Mouse (Mus musculus) stomach, embryonic 15.5 days (tissue): Measurements from ENCODE around the gene Zfyve28. TPM values are rescaled to one million over a fixed set of nuclear protein-coding genes. Genes with fewer than 3 reads are reported as not detected.

Source experiments
- ATAC-seq: fragments of 200-750 bp; cut with Nextera tagmentation; 2 replicates; pipeline ENCODE4 v1.8.0; 2017; ENCODE audit warnings: low read depth, moderate number of reproducible peaks, moderate TSS enrichment; ENCODE audit not compliant: insufficient read depth, low FRiP score
- H3K27ac ChIP-seq: fragments of 300-500 bp; sonication (generic); 2 replicates; pipeline ENCODE4 v1.5.1; 2015; ENCODE audit warnings: mild to moderate bottlenecking, inconsistent platforms
- H3K27me3 ChIP-seq: fragments of 300-500 bp; sonication (generic); replicated peaks from 2 replicates; pipeline ENCODE4 v1.6.1; 2015; ENCODE audit warnings: inconsistent platforms
- H3K36me3 ChIP-seq: fragments of 300-500 bp; sonication (generic); 2 replicates; pipeline ENCODE4 v1.6.1; 2015; ENCODE audit warnings: inconsistent platforms
- H3K4me1 ChIP-seq: fragments of 300-500 bp; sonication (generic); 2 replicates; pipeline ENCODE4 v1.6.1; 2015; ENCODE audit warnings: inconsistent platforms
- H3K4me2 ChIP-seq: fragments of 300-500 bp; sonication (generic); 2 replicates; pipeline ENCODE4 v1.6.1; 2015; ENCODE audit warnings: mild to moderate bottlenecking, inconsistent platforms
- H3K4me3 ChIP-seq: fragments of 300-500 bp; sonication (generic); replicated peaks from 2 replicates; pipeline ENCODE4 v1.5.1; 2015; ENCODE audit warnings: inconsistent platforms
- H3K9ac ChIP-seq: fragments of 300-500 bp; sonication (generic); 2 replicates; pipeline ENCODE4 v1.6.1; 2015; ENCODE audit warnings: inconsistent platforms
- H3K9me3 ChIP-seq: fragments of 300-500 bp; sonication (generic); 2 replicates; pipeline ENCODE4 v1.6.1; 2016; ENCODE audit warnings: inconsistent platforms
- WGBS: fragments of 180-500 bp; shearing (Covaris S2); methylation state at CpG from one replicate; pipeline ENCODE4 v1.1.7; 2015; 5-methylcytosine and 5-hydroxymethylcytosine counted together
- polyA plus RNA-seq: library from polyadenylated mRNA; unstranded; fragments of >200 nt; fragmentation: Nextera tagmentation; extraction: Ambion mirVana; gene quantifications from 2 replicates; pipeline ENCODE4 v1.2.1, GENCODE M21; 2015

The Zfyve28 gene
- polyA plus RNA-seq: 0.53 and 0.62 TPM in 2 replicates

GRCm38 (mm10) chr5:34288154-34288716 is at the start of gene Zfyve28, which contains the start of gene Cfap99:
TSS of gene Zfyve28 (minus strand) at chr5:34288449.
TSS of gene Cfap99 (plus strand) at chr5:34288600.
- WGBS: under 1% methylated on average over 79 of the region's 83 CpGs
- H3K9ac ChIP-seq: no peak within 1 kb of the TSS
- peak within 1 kb of the TSS; percentile 62 for H3K4me3 ChIP-seq
- H3K4me2 ChIP-seq: peak within 1 kb of the TSS; percentile 98
- no peak within 1 kb of the TSS for H3K27ac ChIP-seq
- ATAC-seq: peak; percentile 86
- peaks cover 26% of the 10 kb centered on the region for H3K4me1 ChIP-seq
- H3K27me3 ChIP-seq: peaks cover 37% of the 10 kb centered on the region
- no peaks in the 10 kb centered on the region for H3K36me3 ChIP-seq
- H3K9me3 ChIP-seq: no peaks in the 10 kb centered on the region

- peak overlapping the region; percentile 95 for H3K27ac ChIP-seq
- under 1% methylated on average over 42 of the region's 42 CpGs for WGBS
- H3K4me1 ChIP-seq: peaks cover 7% of the 10 kb centered on the region; the same call in 1 of the 2 replicates
- no peaks in the 10 kb centered on the region for H3K36me3 ChIP-seq
- H3K4me2 ChIP-seq: peak overlapping the region; percentile 61
- H3K27me3 ChIP-seq: no peaks in the 10 kb centered on the region
- H3K9ac ChIP-seq: peak overlapping the region; percentile 87
- peak overlapping the region; percentile 81 for H3K4me3 ChIP-seq
- no peaks in the 10 kb centered on the region for H3K9me3 ChIP-seq
- ATAC-seq: peak; percentile 55; the same call in 1 of the 2 replicates
Observed at GRCm38 (mm10) chr5:34336775-34337450, 48.7 kb upstream of the Zfyve28 start.

GRCm38 (mm10) chr5:34336097-34336774 is 48.0 kb upstream of the Zfyve28 start, which contains the start of gene Rnf4:
TSS of gene Rnf4 (plus strand) at chr5:34336289.
- ATAC-seq: peak; percentile 97

DNA sequence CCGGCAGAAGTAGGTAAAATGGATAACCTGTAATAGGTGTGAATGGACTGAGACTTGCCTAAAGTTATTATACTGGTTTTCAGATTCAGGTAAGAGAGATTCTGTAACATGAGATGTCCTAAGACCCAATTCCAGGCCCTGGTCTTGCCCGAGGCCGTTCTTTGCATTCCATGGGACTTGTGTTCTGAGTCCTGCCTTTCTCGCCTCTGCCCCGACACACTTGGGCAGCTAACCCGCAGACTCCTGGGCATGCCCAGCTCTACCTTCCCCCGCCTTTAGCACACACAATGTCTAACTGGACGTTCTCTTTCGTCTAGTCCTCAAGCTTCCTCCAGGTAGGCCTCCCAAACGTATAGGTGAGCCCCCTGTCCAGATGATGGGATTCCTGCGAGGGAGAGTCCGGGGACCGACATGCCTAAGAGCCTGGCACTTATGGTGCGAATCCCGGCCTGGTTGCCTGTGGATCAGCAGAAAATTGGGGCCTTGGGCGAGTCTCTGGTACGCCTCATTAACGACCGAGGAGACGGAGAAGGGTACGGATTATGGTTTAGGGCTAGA is 47.4 kb upstream of the Zfyve28 start:
- H3K9ac ChIP-seq: peak overlapping the region; percentile 95
- H3K4me2 ChIP-seq: peak overlapping the region; percentile 74
- no peaks in the 10 kb centered on the region for H3K27me3 ChIP-seq
- no peaks in the 10 kb centered on the region for H3K36me3 ChIP-seq
- H3K4me3 ChIP-seq: peak overlapping the region; percentile 81
- peak; percentile 68 for ATAC-seq
- peaks cover 7% of the 10 kb centered on the region; the same call in 1 of the 2 replicates for H3K4me1 ChIP-seq
- peak overlapping the region; percentile 91 for H3K27ac ChIP-seq
- H3K9me3 ChIP-seq: no peaks in the 10 kb centered on the region
- WGBS: under 1% methylated on average over 21 of the region's 21 CpGs

More at GRCm38 (mm10) chr5:34336097-34336774, 48.0 kb upstream of the Zfyve28 start, which contains the start of gene Rnf4:
- H3K4me2 ChIP-seq: peak within 1 kb of the TSS; percentile 74
- peaks cover 7% of the 10 kb centered on the region; the same call in 1 of the 2 replicates for H3K4me1 ChIP-seq
- no peaks in the 10 kb centered on the region for H3K36me3 ChIP-seq
- no peaks in the 10 kb centered on the region for H3K9me3 ChIP-seq
- no peaks in the 10 kb centered on the region for H3K27me3 ChIP-seq
- peak within 1 kb of the TSS; percentile 95 for H3K9ac ChIP-seq
- H3K27ac ChIP-seq: peak within 1 kb of the TSS; percentile 95
- under 1% methylated on average over 66 of the region's 67 CpGs for WGBS
- peak within 1 kb of the TSS; percentile 81 for H3K4me3 ChIP-seq

DNA sequence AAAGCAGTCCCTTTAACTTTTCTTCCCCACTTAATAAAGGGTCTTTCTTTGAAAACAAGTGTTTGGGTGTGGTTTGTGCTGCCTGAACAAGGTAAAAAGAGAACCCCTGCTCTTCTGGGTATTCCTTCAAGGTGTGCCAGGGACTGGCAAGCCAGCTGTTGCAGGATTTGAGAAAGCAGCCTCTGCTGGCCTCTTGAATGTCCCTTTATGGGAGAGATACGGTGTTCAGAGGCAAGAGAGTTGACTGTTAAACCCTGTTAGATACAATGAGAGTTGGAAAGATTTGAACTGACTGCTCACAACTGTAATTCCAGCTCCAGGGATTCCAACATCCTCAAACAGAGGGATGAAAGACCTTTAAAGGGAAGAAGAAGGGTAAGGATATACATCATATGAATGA is 45.8 kb upstream of the Zfyve28 start:
- no peak overlapping the region for H3K4me2 ChIP-seq
- WGBS: 83% methylated on average over 1 of the region's 1 CpGs
- H3K27ac ChIP-seq: no peak overlapping the region
- H3K4me3 ChIP-seq: no peak overlapping the region
- H3K27me3 ChIP-seq: no peaks in the 10 kb centered on the region
- ATAC-seq: no peak
- H3K4me1 ChIP-seq: peaks cover 7% of the 10 kb centered on the region; the same call in 1 of the 2 replicates
- H3K9ac ChIP-seq: no peak overlapping the region
- H3K36me3 ChIP-seq: no peaks in the 10 kb centered on the region
- H3K9me3 ChIP-seq: no peaks in the 10 kb centered on the region

- no peak for ATAC-seq
- H3K27me3 ChIP-seq: no peaks in the 10 kb centered on the region
- peaks cover 13% of the 10 kb centered on the region for H3K4me1 ChIP-seq
- no peak overlapping the region for H3K27ac ChIP-seq
- H3K4me3 ChIP-seq: no peak overlapping the region
- WGBS: 84% methylated on average over 2 of the region's 2 CpGs
- no peaks in the 10 kb centered on the region for H3K9me3 ChIP-seq
- H3K4me2 ChIP-seq: no peak overlapping the region
- H3K9ac ChIP-seq: no peak overlapping the region
- no peaks in the 10 kb centered on the region for H3K36me3 ChIP-seq
Observed at GRCm38 (mm10) chr5:34330136-34330535, 41.9 kb upstream of the Zfyve28 start.

- Histone ChIP-seq H3K36me3 (no peaks in the 10 kb centered on the region), H3K27me3 (no peaks in the 10 kb centered on the region), H3K9ac (no peak overlapping the region), H3K9me3 (no peaks in the 10 kb centered on the region), H3K27ac (no peak overlapping the region), H3K4me2 (peak overlapping the region; percentile 71), H3K4me1 (peaks cover 13% of the 10 kb centered on the region), H3K4me3 (peak overlapping the region; percentile 37)
- 11% methylated on average over 31 of the region's 31 CpGs for WGBS
- ATAC-seq: peak; percentile 39; the same call in 1 of the 2 replicates
Observed at GRCm38 (mm10) chr5:34326875-34327576, 38.8 kb upstream of the Zfyve28 start.

DNA sequence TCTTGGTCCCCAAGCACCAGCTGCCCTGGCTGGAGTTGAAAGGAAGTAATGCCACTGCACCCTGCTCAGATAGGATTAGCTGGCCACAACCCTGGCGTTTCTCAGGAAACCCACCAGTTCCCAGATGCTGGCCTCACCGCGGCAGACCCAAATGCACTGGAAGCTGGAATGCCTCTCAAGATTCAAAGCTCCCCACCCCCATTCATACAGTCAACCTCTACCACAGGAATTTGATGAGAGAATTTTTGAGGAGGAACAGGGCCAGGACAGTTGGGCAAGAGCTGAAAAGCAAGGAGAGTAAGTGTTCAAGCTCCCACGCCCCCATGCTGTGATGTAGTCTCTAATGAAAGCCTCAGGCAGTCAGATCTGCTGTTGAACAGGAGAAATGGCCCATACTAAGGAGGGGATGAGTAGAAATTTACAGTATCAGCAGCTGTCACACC is 38.0 kb upstream of the Zfyve28 start:
- peak overlapping the region; percentile 71 for H3K4me2 ChIP-seq
- no peaks in the 10 kb centered on the region for H3K27me3 ChIP-seq
- no peaks in the 10 kb centered on the region for H3K36me3 ChIP-seq
- no peak overlapping the region for H3K4me3 ChIP-seq
- H3K27ac ChIP-seq: no peak overlapping the region
- H3K9ac ChIP-seq: no peak overlapping the region
- no peaks in the 10 kb centered on the region for H3K9me3 ChIP-seq
- H3K4me1 ChIP-seq: peaks cover 13% of the 10 kb centered on the region
- WGBS: 33% methylated on average over 4 of the region's 4 CpGs
- no peak for ATAC-seq

- no peaks in the 10 kb centered on the region for H3K36me3 ChIP-seq
- no peak overlapping the region for H3K4me3 ChIP-seq
- H3K27ac ChIP-seq: no peak overlapping the region
- ATAC-seq: no peak
- H3K27me3 ChIP-seq: no peaks in the 10 kb centered on the region
- H3K4me1 ChIP-seq: peaks cover 13% of the 10 kb centered on the region
- no peak overlapping the region for H3K4me2 ChIP-seq
- no peak overlapping the region for H3K9ac ChIP-seq
- no peaks in the 10 kb centered on the region for H3K9me3 ChIP-seq
Observed at GRCm38 (mm10) chr5:34325286-34325685, 37.0 kb upstream of the Zfyve28 start.

- no peak for ATAC-seq
- no peaks in the 10 kb centered on the region for H3K9me3 ChIP-seq
- WGBS: 79% methylated on average over 4 of the region's 4 CpGs
- H3K4me2 ChIP-seq: no peak overlapping the region
- H3K36me3 ChIP-seq: no peaks in the 10 kb centered on the region
- H3K27ac ChIP-seq: no peak overlapping the region
- H3K4me3 ChIP-seq: no peak overlapping the region
- no peaks in the 10 kb centered on the region for H3K27me3 ChIP-seq
- no peak overlapping the region for H3K9ac ChIP-seq
- peaks cover 3% of the 10 kb centered on the region; the same call in 1 of the 2 replicates for H3K4me1 ChIP-seq
Observed at GRCm38 (mm10) chr5:34321236-34321635, 33.0 kb upstream of the Zfyve28 start.

- Histone ChIP-seq H3K9ac (no peak overlapping the region), H3K4me3 (no peak overlapping the region), H3K9me3 (no peaks in the 10 kb centered on the region), H3K27me3 (no peaks in the 10 kb centered on the region), H3K36me3 (no peaks in the 10 kb centered on the region), H3K4me1 (no peaks in the 10 kb centered on the region), H3K27ac (no peak overlapping the region), H3K4me2 (no peak overlapping the region)
- 56% methylated on average over 2 of the region's 2 CpGs for WGBS
- no peak for ATAC-seq
Observed at GRCm38 (mm10) chr5:34319491-34320034, 31.3 kb upstream of the Zfyve28 start.
